Mouse (Mus musculus) right cerebral cortex, postnatal 36 days (tissue): ENCODE results near the gene Grasp.

Experiments used
- DNase-seq, 2 experiments: peaks; one replicate each; pipeline ENCODE4 v3.0.0; 2022; ENCODE audit warnings: low spot score in 2 of 2, mixed read lengths in 1 of 2

Grasp gene

DNA sequence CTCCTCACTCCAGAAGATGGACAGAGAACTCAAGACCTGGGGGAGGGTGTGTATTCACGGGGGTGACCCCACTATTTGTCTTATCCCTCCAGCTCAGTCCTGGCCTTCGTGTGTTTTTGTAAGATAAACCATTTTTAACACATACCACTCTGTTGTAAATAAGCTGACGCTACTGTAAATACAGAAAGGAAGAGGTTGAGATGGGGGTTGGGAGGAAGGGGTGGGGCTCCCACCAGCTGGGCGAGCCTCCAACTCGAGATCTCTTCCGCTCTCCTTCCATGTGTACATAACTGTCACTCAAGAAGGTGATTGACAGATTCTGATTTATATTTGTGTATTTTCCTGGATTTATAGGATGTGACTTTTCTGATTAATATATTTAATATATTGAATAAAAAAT is 50.4 kb downstream of the Grasp start:
- no peak for DNase-seq

DNA sequence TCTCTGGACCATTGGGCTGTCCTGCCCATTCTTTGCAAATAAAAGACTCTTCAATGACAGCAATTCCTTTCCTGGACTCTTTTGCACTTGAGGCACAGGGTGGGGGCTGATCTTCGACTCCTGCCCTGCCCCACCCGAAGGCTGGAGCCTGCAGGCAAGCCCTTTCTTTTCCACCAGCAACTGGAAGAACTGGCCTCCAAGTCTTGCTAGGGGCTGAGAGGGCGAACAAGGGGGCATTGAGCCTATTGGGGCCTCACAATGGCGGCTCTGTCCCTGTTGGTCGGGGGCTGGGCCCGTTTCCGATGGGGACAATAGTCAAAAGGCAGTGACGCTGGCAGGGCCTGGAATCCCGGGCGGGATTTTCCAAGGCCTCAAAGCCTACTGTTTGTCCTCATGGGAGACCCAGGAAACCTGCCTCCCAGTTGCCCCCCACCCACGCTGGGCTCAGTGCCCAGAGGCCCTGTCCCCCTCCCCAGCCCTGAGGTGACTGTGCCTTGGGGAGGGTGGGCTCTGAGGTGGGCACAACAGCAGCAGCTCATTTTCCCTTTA is 53.4 kb downstream of the Grasp start:
- DNase-seq = peak in 1 of 2 experiments; percentile 51

DNA sequence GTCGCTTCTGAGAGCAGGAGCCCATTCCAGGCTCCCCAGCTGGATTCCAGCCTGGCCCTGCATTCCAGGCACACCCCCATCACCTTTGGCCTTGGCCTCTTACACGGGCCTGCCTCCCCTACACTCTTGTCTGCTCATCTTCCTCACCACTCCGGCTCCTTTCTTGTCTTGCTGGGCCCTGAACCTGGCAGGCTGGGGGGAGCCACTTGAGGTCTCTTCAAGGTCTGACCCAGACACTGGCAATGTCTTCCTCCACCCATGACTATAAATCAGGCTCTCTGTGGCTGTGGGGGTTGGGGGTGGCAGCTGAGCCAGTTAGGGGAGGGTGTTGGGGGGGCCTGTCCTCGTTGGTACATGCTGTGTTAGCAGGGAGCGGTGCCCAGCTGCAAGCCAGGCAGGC is 54.6 kb downstream of the Grasp start:
- no peak for DNase-seq

DNA sequence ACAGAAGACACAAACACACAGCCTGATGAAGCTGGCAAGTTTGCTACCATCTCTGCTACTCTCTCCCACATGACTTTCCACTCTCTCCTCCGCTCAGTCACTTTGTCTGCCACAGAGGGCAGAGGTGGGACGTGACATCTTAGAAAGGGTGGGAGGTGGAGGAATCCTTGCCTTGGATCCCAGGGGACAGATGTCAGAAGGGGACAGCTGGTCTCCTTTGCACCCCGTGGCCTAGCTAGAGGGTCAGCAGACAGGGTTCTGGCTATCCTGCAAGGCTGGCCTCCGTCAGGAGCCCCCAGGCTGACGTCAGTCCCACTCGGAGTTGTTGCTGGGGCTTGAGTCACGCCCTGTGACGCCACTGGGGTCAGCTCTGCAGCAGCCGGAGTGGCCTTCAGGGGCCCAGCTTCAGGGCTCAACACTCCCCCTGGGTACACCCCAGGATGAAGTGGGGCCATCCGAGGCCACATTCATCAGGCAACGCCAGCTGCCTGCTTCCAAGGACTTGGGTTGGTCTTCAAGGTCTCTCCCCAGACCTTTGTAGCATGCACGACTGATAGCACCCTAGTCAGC is 55.5 kb downstream of the Grasp start:
- no peak for DNase-seq
